Mouse (Mus musculus) neural tube, embryonic 12.5 days (tissue): ENCODE measurements at regions not wholly inside any gene's neighbourhood (a gene's known extent, or its start where the extent isn't known, plus 50 kb on each side); places are given as distances from the start of the nearest gene placed in this dataset.

ENCODE experiments used
- ATAC-seq: fragments of 200-750 bp; cut with Nextera tagmentation; 2 replicates; pipeline ENCODE4 v1.8.0; 2017; ENCODE audit warnings: low read depth, mild to moderate bottlenecking, moderate TSS enrichment, moderate library complexity; ENCODE audit not compliant: low FRiP score
- H3K27ac ChIP-seq: fragments of 300-500 bp; sonication (generic); 2 replicates; pipeline ENCODE4 v1.5.1; 2016
- H3K27me3 ChIP-seq: fragments of 300-500 bp; sonication (generic); replicated peaks from 2 replicates; pipeline ENCODE4 v1.6.1; 2016; ENCODE audit warnings: mild to moderate bottlenecking
- H3K36me3 ChIP-seq: fragments of 300-500 bp; sonication (generic); 2 replicates; pipeline ENCODE4 v1.6.1; 2016; ENCODE audit warnings: mild to moderate bottlenecking
- H3K4me1 ChIP-seq: fragments of 300-500 bp; sonication (generic); 2 replicates; pipeline ENCODE4 v1.6.1; 2016
- H3K4me2 ChIP-seq: fragments of 300-500 bp; sonication (generic); replicated peaks from 2 replicates; pipeline ENCODE4 v1.6.1; 2016; ENCODE audit warnings: mild to moderate bottlenecking
- H3K4me3 ChIP-seq: fragments of 300-500 bp; sonication (generic); 2 replicates; pipeline ENCODE4 v1.5.1; 2016
- H3K9ac ChIP-seq: fragments of 300-500 bp; sonication (generic); 2 replicates; pipeline ENCODE4 v1.6.1; 2016; ENCODE audit warnings: mild to moderate bottlenecking
- H3K9me3 ChIP-seq: fragments of 300-500 bp; sonication (generic); 2 replicates; pipeline ENCODE4 v1.6.1; 2016; ENCODE audit warnings: mild to moderate bottlenecking
- WGBS: fragments of 180-500 bp; shearing (Covaris S2); methylation state at CpG from one replicate; pipeline ENCODE4 v1.1.7; 2016; 5-methylcytosine and 5-hydroxymethylcytosine counted together

DNA sequence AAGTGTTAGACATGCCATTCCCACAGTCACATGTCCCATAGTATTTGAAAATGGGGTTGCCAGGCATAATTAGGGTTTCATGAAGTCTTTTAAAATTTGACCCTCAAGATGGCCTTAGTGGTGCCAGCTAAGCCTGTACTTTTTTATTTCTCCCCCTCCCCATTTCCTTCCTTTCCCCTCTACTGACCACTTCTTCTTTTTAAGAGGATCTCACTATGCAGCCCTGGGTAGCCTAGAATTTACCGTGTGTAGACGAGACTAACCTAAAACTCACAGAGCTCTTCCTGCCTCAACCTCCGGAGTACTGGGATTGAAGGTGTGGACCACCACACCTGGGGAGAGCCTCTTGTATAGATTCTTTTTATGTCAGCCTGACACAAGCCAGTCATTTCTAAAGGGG lies 209.8 kb upstream of the Irx5 start:
- Histone ChIP-seq H3K27ac (no peak overlapping the region), H3K4me1 (no peaks in the 10 kb centered on the region), H3K4me3 (no peak overlapping the region), H3K9me3 (no peaks in the 10 kb centered on the region), H3K36me3 (no peaks in the 10 kb centered on the region), H3K27me3 (no peaks in the 10 kb centered on the region), H3K4me2 (no peak overlapping the region), H3K9ac (no peak overlapping the region)
- 96% methylated on average over 3 of the region's 3 CpGs for WGBS
- no peak for ATAC-seq

DNA sequence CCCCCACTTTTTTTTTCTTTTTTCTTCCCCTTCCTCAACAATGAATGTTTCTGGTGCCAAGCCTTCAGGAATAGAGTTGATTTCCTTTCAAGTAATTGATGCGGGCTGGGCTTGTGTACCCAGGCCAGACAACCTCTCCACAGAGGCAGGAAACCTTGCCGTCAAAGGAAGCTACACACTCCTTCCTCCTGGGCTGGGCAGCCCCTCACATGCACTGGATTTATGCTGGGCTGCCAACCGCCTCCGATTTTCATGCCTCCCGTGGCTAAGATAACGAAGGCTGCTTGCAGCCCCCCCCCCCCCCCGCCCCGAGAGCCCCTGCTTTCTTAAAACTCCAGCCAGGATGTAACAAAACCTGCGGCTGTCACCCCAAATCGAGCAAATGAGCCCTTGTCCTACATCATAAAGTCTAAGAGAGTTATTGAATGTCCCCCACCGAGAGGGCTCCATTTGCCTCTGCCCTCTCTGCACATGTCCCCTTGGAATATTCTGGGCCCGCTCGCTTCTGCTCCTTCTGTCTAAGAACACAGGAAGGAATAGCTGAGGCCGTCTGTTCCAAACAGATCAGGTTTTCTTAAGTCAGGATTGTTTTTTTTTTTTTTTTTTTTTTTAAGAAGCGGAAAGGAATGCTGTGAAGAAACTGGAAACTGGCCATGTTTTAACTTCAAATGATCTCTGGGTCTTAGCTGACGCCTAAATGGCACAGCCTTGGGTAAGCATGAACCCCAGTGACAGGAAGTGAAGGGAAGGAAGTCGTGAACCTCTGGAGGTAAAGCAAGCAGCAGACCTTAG lies 220.1 kb upstream of the Irx5 start:
- Histone ChIP-seq H3K4me1 (peaks cover 41% of the 10 kb centered on the region), H3K9ac (no peak overlapping the region), H3K36me3 (no peaks in the 10 kb centered on the region), H3K9me3 (no peaks in the 10 kb centered on the region), H3K4me2 (peak overlapping the region; percentile 27; the same call in 1 of the 2 replicates), H3K4me3 (no peak overlapping the region), H3K27me3 (0 out of 2 replicates have a peak, but pooled peaks cover 3% of the 10 kb centered on the region), H3K27ac (no peak overlapping the region)
- WGBS: 12% methylated on average over 17 of the region's 17 CpGs
- ATAC-seq: no peak

DNA sequence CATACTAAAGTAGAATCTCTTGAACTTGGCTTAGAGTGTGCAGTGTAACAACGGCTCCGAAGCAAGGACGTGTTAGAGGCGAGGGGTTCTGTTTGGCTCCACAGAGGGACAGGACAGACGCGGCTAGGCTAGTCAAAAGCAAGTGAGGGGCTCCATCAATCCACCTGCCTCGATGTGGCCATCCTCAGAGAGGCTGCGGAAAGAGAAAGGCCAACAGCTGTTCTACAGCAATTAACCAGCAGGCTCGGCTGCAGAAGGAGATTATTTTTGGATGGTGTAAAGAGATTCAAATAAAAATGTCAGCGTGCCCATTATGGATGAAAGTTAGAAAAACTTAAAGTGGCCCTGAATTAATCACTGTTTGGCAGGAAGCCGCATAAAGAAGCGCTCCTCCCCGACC lies 221.0 kb upstream of the Irx5 start:
- ATAC-seq: no peak
- Histone ChIP-seq H3K36me3 (no peaks in the 10 kb centered on the region), H3K4me1 (peaks cover 41% of the 10 kb centered on the region), H3K9me3 (no peaks in the 10 kb centered on the region), H3K4me3 (no peak overlapping the region), H3K27ac (no peak overlapping the region), H3K4me2 (peak overlapping the region; percentile 21; the same call in 1 of the 2 replicates), H3K27me3 (0 out of 2 replicates have a peak, but pooled peaks cover 3% of the 10 kb centered on the region), H3K9ac (no peak overlapping the region)
- 3% methylated on average over 13 of the region's 13 CpGs for WGBS

DNA sequence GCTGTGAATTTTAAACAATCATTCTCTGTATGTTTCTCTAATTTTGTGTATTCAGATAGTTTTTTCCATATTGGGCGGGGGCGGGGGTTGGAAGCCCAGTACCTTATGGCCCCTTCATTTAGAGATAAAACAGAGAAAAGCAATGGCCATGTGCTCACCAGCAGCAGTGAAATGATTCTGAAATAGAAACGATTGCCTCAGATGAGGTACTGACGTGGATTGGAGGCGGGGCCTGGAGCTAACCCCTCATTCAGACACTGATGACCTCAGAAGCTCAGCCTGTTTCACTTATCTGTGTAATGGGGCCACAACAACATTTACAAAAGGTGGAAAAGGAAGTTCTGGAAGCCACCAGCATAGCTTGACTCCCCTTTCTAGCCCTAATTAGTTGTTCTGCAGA lies 223.0 kb upstream of the Irx5 start:
- H3K27me3 ChIP-seq: no peaks in the 10 kb centered on the region
- 10% methylated on average over 5 of the region's 5 CpGs for WGBS
- no peaks in the 10 kb centered on the region for H3K36me3 ChIP-seq
- H3K27ac ChIP-seq: no peak overlapping the region
- peak; percentile 57 for ATAC-seq
- H3K4me3 ChIP-seq: no peak overlapping the region
- H3K9me3 ChIP-seq: no peaks in the 10 kb centered on the region
- H3K4me1 ChIP-seq: peaks cover 41% of the 10 kb centered on the region
- peak overlapping the region; percentile 45 for H3K4me2 ChIP-seq
- H3K9ac ChIP-seq: no peak overlapping the region

DNA sequence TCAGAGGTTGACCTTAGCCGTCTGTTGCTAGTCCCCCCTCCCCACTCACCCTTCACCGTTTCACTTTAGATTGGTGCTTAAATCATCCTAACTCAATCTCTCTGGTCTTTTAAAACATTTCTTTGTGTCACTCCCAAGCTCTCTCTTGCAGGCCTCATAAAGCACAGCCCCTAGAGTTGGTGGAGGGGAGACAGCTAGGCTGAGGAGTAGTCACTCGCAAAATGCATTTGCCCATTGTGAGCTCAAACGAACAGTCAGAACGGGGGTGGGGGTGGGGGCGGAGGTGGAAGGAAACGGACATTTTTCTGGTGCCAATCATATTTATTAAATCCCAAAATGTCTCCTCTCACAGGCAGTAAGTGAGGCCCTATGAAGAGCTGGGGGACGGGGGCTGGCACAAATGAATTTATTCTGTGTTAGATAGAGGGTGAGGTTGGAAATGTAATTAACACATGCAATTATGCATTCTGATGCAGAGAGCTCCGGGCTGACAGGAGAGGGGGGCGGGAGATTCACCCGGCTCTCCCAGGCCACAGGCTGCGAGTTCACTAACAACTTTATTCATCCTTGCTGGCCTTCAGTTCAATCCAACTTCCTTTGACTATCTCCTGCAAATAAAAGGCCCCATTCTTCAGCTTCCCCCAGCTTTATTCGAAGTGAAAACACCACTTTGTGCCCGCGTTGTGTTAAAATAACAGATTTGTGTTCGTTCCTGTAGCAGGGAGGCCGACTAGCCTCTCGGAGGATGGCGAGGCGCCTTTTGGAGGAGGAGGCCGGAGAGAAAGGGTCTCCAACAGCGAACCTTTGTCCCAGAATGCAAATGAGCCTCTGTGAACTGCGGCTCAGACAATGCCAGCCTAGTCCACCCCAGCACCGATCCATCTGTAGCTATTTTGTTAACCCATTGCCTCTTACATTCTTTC lies 223.7 kb upstream of the Irx5 start:
- Histone ChIP-seq H3K9me3 (no peaks in the 10 kb centered on the region), H3K9ac (no peak overlapping the region), H3K4me1 (peaks cover 41% of the 10 kb centered on the region), H3K4me3 (no peak overlapping the region), H3K27ac (peak overlapping the region; percentile 64; the same call in 1 of the 2 replicates), H3K4me2 (peak overlapping the region; percentile 45), H3K27me3 (no peaks in the 10 kb centered on the region), H3K36me3 (no peaks in the 10 kb centered on the region)
- 2% methylated on average over 24 of the region's 24 CpGs for WGBS
- peak; percentile 86 for ATAC-seq

DNA sequence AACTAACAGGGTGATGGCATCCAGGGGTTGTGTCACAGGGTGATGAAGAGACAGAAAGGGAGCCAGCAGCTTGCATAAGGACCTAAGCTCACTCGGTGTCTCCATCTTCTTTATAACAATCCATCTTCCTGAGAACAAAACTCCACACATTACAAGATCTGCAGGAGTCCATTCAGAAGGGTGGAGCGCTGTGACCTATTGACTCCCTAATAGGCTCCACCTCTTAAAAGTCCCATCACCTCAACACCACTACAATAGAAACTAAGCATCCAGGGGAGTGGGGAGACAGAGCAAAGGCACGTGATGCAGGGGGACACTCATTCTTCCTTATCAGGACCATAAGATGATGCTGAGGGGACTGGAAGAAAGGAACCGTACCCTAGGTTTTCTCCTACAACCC lies 224.5 kb upstream of the Irx5 start:
- H3K9ac ChIP-seq: no peak overlapping the region
- H3K4me2 ChIP-seq: peak overlapping the region; percentile 45
- WGBS: 10% methylated on average over 4 of the region's 4 CpGs
- no peak overlapping the region for H3K4me3 ChIP-seq
- peaks cover 41% of the 10 kb centered on the region for H3K4me1 ChIP-seq
- ATAC-seq: no peak
- H3K27ac ChIP-seq: 0 out of 2 replicates have a peak overlapping the region, but pooled peaks have one; percentile 64
- no peaks in the 10 kb centered on the region for H3K36me3 ChIP-seq
- H3K27me3 ChIP-seq: no peaks in the 10 kb centered on the region
- H3K9me3 ChIP-seq: no peaks in the 10 kb centered on the region

DNA sequence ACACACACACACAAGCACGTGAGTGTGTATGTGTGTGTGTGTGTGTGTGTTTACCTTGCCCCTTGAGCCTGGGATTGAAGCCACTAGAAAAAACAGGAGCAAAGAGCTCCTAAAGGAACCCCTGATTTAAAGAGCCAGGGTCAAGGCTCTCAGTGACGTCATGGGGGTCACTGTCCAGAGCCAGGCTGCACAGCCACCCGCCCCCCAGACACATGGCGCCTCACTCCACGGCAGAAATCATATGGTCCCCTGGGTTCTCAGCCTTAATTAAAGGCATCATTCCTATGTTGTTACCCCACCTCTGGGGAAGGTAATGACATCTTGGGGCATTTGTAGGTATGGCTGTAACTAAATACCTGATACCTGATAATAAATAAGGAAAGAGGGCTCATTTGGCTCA lies 224.9 kb upstream of the Irx5 start:
- no peak overlapping the region for H3K9ac ChIP-seq
- peaks cover 42% of the 10 kb centered on the region for H3K4me1 ChIP-seq
- 37% methylated on average over 5 of the region's 5 CpGs for WGBS
- no peak overlapping the region for H3K27ac ChIP-seq
- no peaks in the 10 kb centered on the region for H3K27me3 ChIP-seq
- ATAC-seq: no peak
- no peaks in the 10 kb centered on the region for H3K9me3 ChIP-seq
- no peak overlapping the region for H3K4me3 ChIP-seq
- peak overlapping the region; percentile 45; the same call in 1 of the 2 replicates for H3K4me2 ChIP-seq
- H3K36me3 ChIP-seq: no peaks in the 10 kb centered on the region

DNA sequence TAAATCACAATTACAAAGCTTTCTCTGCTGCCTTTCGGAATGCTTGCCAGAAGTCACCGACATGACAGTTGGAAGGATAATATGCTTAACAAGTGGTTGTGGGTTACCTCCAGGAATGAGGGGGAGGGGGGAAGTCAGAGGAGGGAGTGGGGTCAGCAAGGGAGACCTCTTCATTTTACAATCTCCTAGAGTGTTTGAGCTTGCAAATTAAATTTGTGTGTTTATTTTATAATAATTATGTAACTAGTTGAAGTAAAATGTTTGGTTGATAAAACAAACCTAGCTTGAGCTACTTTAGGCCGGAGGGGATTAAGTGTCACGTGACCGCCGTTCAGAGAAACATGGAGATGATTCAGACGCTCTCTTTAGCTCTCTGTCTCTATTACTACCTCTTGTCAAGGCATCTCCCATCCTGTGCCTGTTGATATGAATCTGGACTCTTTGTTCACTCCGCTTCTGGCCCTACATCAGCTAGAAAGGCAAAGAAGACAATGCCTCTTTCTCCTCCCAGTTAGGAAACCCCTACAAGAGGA lies 227.3 kb upstream of the Irx5 start:
- ATAC-seq: no peak
- Histone ChIP-seq H3K4me3 (no peak overlapping the region), H3K4me1 (peaks cover 30% of the 10 kb centered on the region), H3K9me3 (no peaks in the 10 kb centered on the region), H3K36me3 (no peaks in the 10 kb centered on the region), H3K27ac (no peak overlapping the region), H3K4me2 (no peak overlapping the region), H3K9ac (no peak overlapping the region), H3K27me3 (0 out of 2 replicates have a peak, but pooled peaks cover 4% of the 10 kb centered on the region)
- WGBS: 61% methylated on average over 8 of the region's 8 CpGs

DNA sequence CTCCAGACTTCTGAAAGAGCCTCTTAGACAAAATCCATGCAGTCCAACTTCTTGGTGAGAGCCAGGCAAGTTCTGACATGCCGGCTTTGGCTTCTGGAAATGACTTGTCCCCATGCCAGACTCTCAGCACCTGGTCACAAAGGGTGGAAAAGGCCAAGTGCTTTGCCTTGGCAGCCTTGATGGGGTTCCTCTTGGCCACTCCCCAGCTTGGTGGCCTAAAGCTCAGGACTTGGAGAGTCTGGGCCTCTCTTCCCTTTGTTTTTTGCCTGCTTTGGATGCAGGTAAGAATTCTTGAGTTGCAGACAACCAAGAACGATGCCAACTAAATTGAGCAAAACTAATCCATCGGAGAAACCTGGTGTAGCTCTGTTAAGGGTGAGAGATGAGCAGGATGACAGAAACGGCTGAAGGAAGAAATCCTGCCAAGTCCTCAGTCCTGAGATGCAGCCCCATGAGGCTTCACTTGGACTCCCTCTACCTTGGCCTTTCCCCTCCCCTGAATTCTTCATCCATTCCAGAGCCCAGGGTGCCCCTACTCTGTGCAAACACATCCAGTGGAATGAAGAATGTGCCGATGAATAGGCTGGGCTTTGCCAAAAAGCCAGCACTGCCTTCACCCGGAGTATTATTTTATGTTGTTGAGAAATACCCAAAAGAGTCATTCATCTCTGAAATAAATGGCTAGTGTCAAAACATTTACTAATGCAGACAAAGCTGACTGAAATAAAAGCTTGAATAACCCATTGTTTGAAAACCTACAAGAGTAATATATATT lies 228.0 kb upstream of the Irx5 start:
- H3K4me1 ChIP-seq: peaks cover 25% of the 10 kb centered on the region
- no peaks in the 10 kb centered on the region for H3K9me3 ChIP-seq
- no peak overlapping the region for H3K27ac ChIP-seq
- no peak overlapping the region for H3K4me2 ChIP-seq
- H3K4me3 ChIP-seq: no peak overlapping the region
- H3K27me3 ChIP-seq: 0 out of 2 replicates have a peak, but pooled peaks cover 4% of the 10 kb centered on the region
- WGBS: 48% methylated on average over 6 of the region's 6 CpGs
- ATAC-seq: no peak
- no peak overlapping the region for H3K9ac ChIP-seq
- no peaks in the 10 kb centered on the region for H3K36me3 ChIP-seq

DNA sequence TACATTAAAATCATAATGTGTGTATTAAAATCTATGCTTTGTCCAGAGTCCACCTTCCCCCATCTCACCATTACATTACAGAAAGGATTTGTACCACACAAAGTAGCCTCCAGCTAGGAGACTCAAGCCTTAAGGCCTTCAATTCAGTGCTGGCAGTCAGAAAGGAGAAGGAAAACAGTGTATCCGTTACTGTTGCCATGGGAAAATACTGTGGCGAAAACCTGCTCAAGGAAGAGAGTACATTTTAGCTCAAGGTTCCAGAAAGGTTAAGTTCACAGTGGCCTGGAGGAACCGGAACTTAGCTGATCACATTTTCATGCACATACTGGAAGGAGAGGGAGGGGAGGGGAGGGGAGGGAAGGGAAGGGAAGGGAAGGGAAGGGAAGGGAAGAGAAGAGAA lies 231.8 kb upstream of the Irx5 start:
- WGBS: 53% methylated on average over 3 of the region's 3 CpGs
- ATAC-seq: no peak
- H3K27ac ChIP-seq: no peak overlapping the region
- no peaks in the 10 kb centered on the region for H3K36me3 ChIP-seq
- no peak overlapping the region for H3K4me3 ChIP-seq
- H3K9ac ChIP-seq: no peak overlapping the region
- H3K9me3 ChIP-seq: no peaks in the 10 kb centered on the region
- 0 out of 2 replicates have a peak, but pooled peaks cover 4% of the 10 kb centered on the region for H3K4me1 ChIP-seq
- no peak overlapping the region for H3K4me2 ChIP-seq
- 0 out of 2 replicates have a peak, but pooled peaks cover 4% of the 10 kb centered on the region for H3K27me3 ChIP-seq

DNA sequence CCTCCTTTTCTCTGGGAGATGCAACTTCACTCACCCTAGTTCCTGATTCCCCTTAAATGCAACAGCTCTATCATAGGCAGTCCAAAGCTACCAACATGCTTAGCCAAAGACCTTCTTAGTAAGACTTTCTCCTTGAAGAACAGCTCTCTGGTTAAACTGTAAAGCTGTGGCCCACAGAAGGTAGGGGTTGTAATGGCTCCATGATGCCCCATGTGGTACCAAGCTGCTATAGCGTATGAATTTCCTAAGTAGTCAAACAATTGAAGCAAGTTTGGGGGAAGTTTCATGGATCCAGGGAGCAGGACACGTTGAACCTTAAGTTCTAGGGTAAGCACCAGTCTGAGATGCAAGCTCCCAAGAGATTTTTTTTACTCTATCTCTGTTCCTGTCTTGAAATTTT lies 236.1 kb upstream of the Irx5 start:
- H3K4me3 ChIP-seq: no peak overlapping the region
- no peak for ATAC-seq
- no peaks in the 10 kb centered on the region for H3K36me3 ChIP-seq
- 57% methylated on average over 2 of the region's 2 CpGs for WGBS
- no peaks in the 10 kb centered on the region for H3K9me3 ChIP-seq
- H3K27me3 ChIP-seq: no peaks in the 10 kb centered on the region
- H3K4me2 ChIP-seq: no peak overlapping the region
- no peaks in the 10 kb centered on the region for H3K4me1 ChIP-seq
- H3K27ac ChIP-seq: no peak overlapping the region
- H3K9ac ChIP-seq: no peak overlapping the region
